Mouse (Mus musculus) ovary, postnatal 14 days (tissue): ENCODE measurements around the gene Shcbp1l.

Source experiments
- DNase-seq: peaks from one replicate; pipeline ENCODE4 v3.0.0; 2022; ENCODE audit warnings: low spot score

The Shcbp1l gene

GRCm38 (mm10) chr1:153487500-153487879, 62.5 kb downstream of the Shcbp1l start, which contains the start of gene Dhx9:
Dhx9 (minus strand) TSS chr1:153487660.
- DNase-seq: peak; percentile 99

GRCm38 (mm10) chr1:153489132-153489531, 64.2 kb downstream of the Shcbp1l start:
- DNase-seq: no peak

- DNase-seq: no peak
These were observed 64.6 kb downstream of the Shcbp1l start for GRCm38 (mm10) chr1:153489540-153489939.

- no peak for DNase-seq
These were observed 65.0 kb downstream of the Shcbp1l start for GRCm38 (mm10) chr1:153489963-153490362.

- DNase-seq: no peak
These were observed 66.4 kb downstream of the Shcbp1l start for GRCm38 (mm10) chr1:153491345-153491744.

GRCm38 (mm10) chr1:153491822-153492221, 66.9 kb downstream of the Shcbp1l start:
- DNase-seq: no peak

- DNase-seq: no peak
These were observed 68.4 kb downstream of the Shcbp1l start for GRCm38 (mm10) chr1:153493338-153493737.

GRCm38 (mm10) chr1:153493931-153494330, 69.0 kb downstream of the Shcbp1l start:
- no peak for DNase-seq

- DNase-seq: no peak
These were observed 71.1 kb downstream of the Shcbp1l start for GRCm38 (mm10) chr1:153496030-153496429.

- DNase-seq: no peak
These were observed 75.1 kb downstream of the Shcbp1l start for GRCm38 (mm10) chr1:153500030-153500429.

- no peak for DNase-seq
These were observed 76.8 kb downstream of the Shcbp1l start for GRCm38 (mm10) chr1:153501644-153502321.
